Mouse (Mus musculus): Measurements from ENCODE around the gene Slc25a35. TPM values are rescaled to one million over a fixed set of nuclear protein-coding genes. Genes with fewer than 3 reads are reported as not detected.
"Not testable (repeated sequence)": the region's sequence is repeated elsewhere in the genome, so short reads cannot be mapped to it uniquely, and the experiment has no call there.

Slc25a35 gene
- total and polyA plus RNA-seq, 3 experiments, result 3.3 to 4.9 TPM; not detected in 1

- no peak overlapping the region for H3K27ac ChIP-seq (ENCODE audit: control insufficient read depth, low read depth, low read length)
- DNase-seq (ENCODE audit: low read depth, low spot score), result peak; percentile 41
- no peak overlapping the region for H3K9ac ChIP-seq (ENCODE audit: control insufficient read depth, low read depth, low read length, poor library complexity, severe bottlenecking)
- H3K79me2 ChIP-seq (ENCODE audit: control insufficient read depth, insufficient read depth, low read length, poor library complexity), result no peaks in the 10 kb centered on the region
- H3K4me1 ChIP-seq (ENCODE audit: control insufficient read depth in 1 of 2, insufficient read depth in 2 of 2, low read length in 2 of 2), result peaks cover 0 to 4% of the 10 kb centered on the region in 2 experiments; a peak in 1 of 4 replicates
- peaks cover 0 to under 1% of the 10 kb centered on the region in 2 experiments; a peak in 1 of 4 replicates for H3K36me3 ChIP-seq (ENCODE audit: control insufficient read depth in 1 of 2, insufficient read depth in 2 of 2, low read length in 2 of 2)
- H3K27me3 ChIP-seq (ENCODE audit: control insufficient read depth in 1 of 2, insufficient read depth in 2 of 2, low read length in 2 of 2), result peaks cover 0 to 2% of the 10 kb centered on the region in 2 experiments; a peak in 2 of 4 replicates
- no peaks in the 10 kb centered on the region for H3K9me3 ChIP-seq (replicated peaks; ENCODE audit: insufficient read depth, low read length)
- TF ChIP-seq GATA1 (IDR thresholded peaks at IDR 0.05; ENCODE audit: low read depth, low read length), result no peak
- no peak for TF ChIP-seq NELFE (IDR thresholded peaks at IDR 0.05; ENCODE audit: low read depth, low read length)
- no peak for TF ChIP-seq ELF1 (IDR thresholded peaks at IDR 0.05; ENCODE audit: low read depth, low read length)
- no peak for TF ChIP-seq ZMIZ1 (IDR thresholded peaks at IDR 0.05; ENCODE audit: low read depth, low read length)
- TF ChIP-seq E2F4 (IDR thresholded peaks at IDR 0.05; ENCODE audit: borderline replicate concordance, low read depth, low read length), result no peak
- no peak for TF ChIP-seq HCFC1 (IDR thresholded peaks at IDR 0.05; ENCODE audit: low read depth, low read length)
- TF ChIP-seq MAX (IDR thresholded peaks at IDR 0.05; ENCODE audit: low read length), result no peak
- no peak for TF ChIP-seq BHLHE40 (IDR thresholded peaks at IDR 0.05; ENCODE audit: borderline replicate concordance, low read depth, low read length)
- no peak for TF ChIP-seq POLR2A (IDR thresholded peaks at IDR 0.05; ENCODE audit: control insufficient read depth in 1 of 2, insufficient read depth in 1 of 2, low read depth in 1 of 2, low read length in 2 of 2, poor library complexity in 1 of 2)
- TF ChIP-seq RCOR1 (IDR thresholded peaks at IDR 0.05; ENCODE audit: low read depth, low read length), result no peak
- no peak overlapping the region for H3K4me3 ChIP-seq (ENCODE audit: control insufficient read depth in 1 of 2, insufficient read depth in 1 of 2, low read depth in 2 of 2, low read length in 2 of 2)
Measured at GRCm38 (mm10) chr11:68933885-68934507, 33.9 kb upstream of the Slc25a35 start.

GRCm38 (mm10) chr11:68936951-68937350, 31.0 kb upstream of the Slc25a35 start:
- not testable (repeated sequence) for H3K9ac ChIP-seq (ENCODE audit: control insufficient read depth, low read depth, low read length, poor library complexity, severe bottlenecking); H3K27me3 ChIP-seq (ENCODE audit: control insufficient read depth in 1 of 2, insufficient read depth in 2 of 2, low read length in 2 of 2); H3K4me3 ChIP-seq (ENCODE audit: control insufficient read depth in 1 of 2, insufficient read depth in 1 of 2, low read depth in 2 of 2, low read length in 2 of 2); H3K27ac ChIP-seq (ENCODE audit: control insufficient read depth, low read depth, low read length); H3K79me2 ChIP-seq (ENCODE audit: control insufficient read depth, insufficient read depth, low read length, poor library complexity); H3K36me3 ChIP-seq (ENCODE audit: control insufficient read depth in 1 of 2, insufficient read depth in 2 of 2, low read length in 2 of 2); H3K9me3 ChIP-seq (replicated peaks; ENCODE audit: insufficient read depth, low read length); DNase-seq (ENCODE audit: low read depth, low spot score)
- peak; percentile 70 for TF ChIP-seq TBP (IDR thresholded peaks at IDR 0.05; ENCODE audit: low read depth, low read length)
- peaks cover 0 to 11% of the 10 kb centered on the region in 2 experiments; a peak in 1 of 4 replicates for H3K4me1 ChIP-seq (ENCODE audit: control insufficient read depth in 1 of 2, insufficient read depth in 2 of 2, low read length in 2 of 2)

- H3K27ac ChIP-seq (ENCODE audit: control insufficient read depth, low read depth, low read length), result peak overlapping the region; percentile 32; the same call in 1 of the 2 replicates
- no peak for TF ChIP-seq CHD1 (IDR thresholded peaks at IDR 0.05; ENCODE audit: low read depth, low read length)
- TF ChIP-seq ZC3H11A (IDR thresholded peaks at IDR 0.05; ENCODE audit: low read depth, low read length), result no peak
- peak; percentile 74 for TF ChIP-seq TBP (IDR thresholded peaks at IDR 0.05; ENCODE audit: low read depth, low read length)
- no peak for TF ChIP-seq ZKSCAN1 (IDR thresholded peaks at IDR 0.05; ENCODE audit: low read depth, low read length)
- peak; percentile 78 for TF ChIP-seq NELFE (IDR thresholded peaks at IDR 0.05; ENCODE audit: low read depth, low read length)
- TF ChIP-seq JUND (IDR thresholded peaks at IDR 0.05; ENCODE audit: low read depth, low read length), result no peak
- no peak for TF ChIP-seq POLR2AphosphoS5 (IDR thresholded peaks at IDR 0.05; ENCODE audit: borderline replicate concordance, low read depth, low read length)
- no peak for TF ChIP-seq CHD2 (IDR thresholded peaks at IDR 0.05; ENCODE audit: low read length)
- TF ChIP-seq USF2 (IDR thresholded peaks at IDR 0.05; ENCODE audit: borderline replicate concordance in 1 of 2, insufficient read depth in 1 of 2, low read depth in 1 of 2, low read length in 2 of 2), result peak in 1 of 2 experiments; percentile 68; a peak in 1 of 4 replicates
- TF ChIP-seq USF1 (IDR thresholded peaks at IDR 0.05; ENCODE audit: low read depth, low read length), result peak; percentile 90
- no peak for TF ChIP-seq EP300 (IDR thresholded peaks at IDR 0.05; ENCODE audit: low read depth in 1 of 2, low read length in 2 of 2)
- TF ChIP-seq MAZ (IDR thresholded peaks at IDR 0.05; ENCODE audit: low read depth, low read length), result no peak; the same call in 1 of the 2 replicates
- TF ChIP-seq RCOR1 (IDR thresholded peaks at IDR 0.05; ENCODE audit: low read depth, low read length), result no peak; the same call in 1 of the 2 replicates
- no peak for TF ChIP-seq NRF1 (IDR thresholded peaks at IDR 0.05; ENCODE audit: insufficient read depth, low read depth, low read length, poor library complexity, severe bottlenecking)
- TF ChIP-seq HCFC1 (IDR thresholded peaks at IDR 0.05; ENCODE audit: low read depth, low read length), result peak; percentile 71
Measured at GRCm38 (mm10) chr11:68939451-68940304, 28.3 kb upstream of the Slc25a35 start.

More at GRCm38 (mm10) chr11:68939451-68940304, 28.3 kb upstream of the Slc25a35 start:
- H3K36me3 ChIP-seq (ENCODE audit: control insufficient read depth in 1 of 2, insufficient read depth in 2 of 2, low read length in 2 of 2), result peaks cover 0 to 9% of the 10 kb centered on the region in 2 experiments; a peak in 1 of 4 replicates
- H3K79me2 ChIP-seq (ENCODE audit: control insufficient read depth, insufficient read depth, low read length, poor library complexity), result no peaks in the 10 kb centered on the region
- H3K27me3 ChIP-seq (ENCODE audit: control insufficient read depth in 1 of 2, insufficient read depth in 2 of 2, low read length in 2 of 2), result no peaks in the 10 kb centered on the region; a peak in 1 of 4 replicates
- H3K9me3 ChIP-seq (replicated peaks; ENCODE audit: insufficient read depth, low read length), result no peaks in the 10 kb centered on the region
- DNase-seq (ENCODE audit: low read depth, low spot score), result peak; percentile 97
- H3K4me3 ChIP-seq (ENCODE audit: control insufficient read depth in 1 of 2, insufficient read depth in 1 of 2, low read depth in 2 of 2, low read length in 2 of 2), result peak overlapping the region; percentile 52 to 80
- peak overlapping the region; percentile 59 for H3K9ac ChIP-seq (ENCODE audit: control insufficient read depth, low read depth, low read length, poor library complexity, severe bottlenecking)
- H3K4me1 ChIP-seq (ENCODE audit: control insufficient read depth in 1 of 2, insufficient read depth in 2 of 2, low read length in 2 of 2), result peaks cover 0 to 11% of the 10 kb centered on the region in 2 experiments; a peak in 1 of 4 replicates
